Mouse (Mus musculus): ENCODE data around the gene Ube2cbp.

DNA sequence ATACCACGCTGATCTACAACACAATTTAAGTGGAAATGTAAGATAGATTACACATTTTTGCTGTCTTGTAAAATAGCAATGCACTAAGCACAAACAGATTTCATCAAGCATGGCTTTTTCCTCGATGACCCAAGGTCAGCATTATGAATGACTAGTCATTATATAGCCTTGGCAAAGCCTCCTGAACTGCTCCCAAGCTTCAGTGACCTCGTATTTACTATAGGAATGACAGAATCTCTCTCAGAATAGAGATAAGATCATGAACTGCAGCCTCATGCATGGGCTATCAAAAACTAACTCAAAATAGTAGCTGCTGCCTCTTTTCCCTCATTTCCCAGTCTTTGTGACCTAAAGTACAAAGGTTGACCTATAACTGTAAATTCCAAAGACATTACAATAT lies 128.4 kb downstream of the Ube2cbp start:
- no peak for TF ChIP-seq ZC3H11A (IDR thresholded peaks at IDR 0.05; ENCODE audit: low read depth, low read length)
- no peak for TF ChIP-seq MAFK (IDR thresholded peaks at IDR 0.05; ENCODE audit: insufficient replicate concordance, low read length)
- no peak for TF ChIP-seq POLR2A (IDR thresholded peaks at IDR 0.05; ENCODE audit: low read depth, low read length)
- TF ChIP-seq CTCF (conservative IDR thresholded peaks at IDR 0.05 in 1 of 2, IDR thresholded peaks at IDR 0.05 in 1 of 2; ENCODE audit: low read depth in 2 of 2, low read length in 2 of 2): no peak
- TF ChIP-seq MEF2A (IDR thresholded peaks at IDR 0.05; ENCODE audit: borderline replicate concordance, low read depth, low read length): no peak
- no peak for TF ChIP-seq CHD1 (IDR thresholded peaks at IDR 0.05; ENCODE audit: low read depth, low read length)
- no peak for TF ChIP-seq NRF1 (IDR thresholded peaks at IDR 0.05; ENCODE audit: low read depth, low read length)

All from CH12.LX (cell line).